Mouse (Mus musculus): Measurements from ENCODE around the gene Amh. TPM values are rescaled to one million over a fixed set of nuclear protein-coding genes. Genes with fewer than 3 reads are reported as not detected.
A peak's percentile ranks its signal among the peaks of the same experiment; 100 is the strongest.

The Amh gene
- polyA plus RNA-seq, 1 experiment from 2014 or later = 0.12 TPM

GRCm38 (mm10) chr10:80785963-80786362, 19.1 kb upstream of the Amh start:
- 90% methylated on average over 11 of the region's 11 CpGs for WGBS
- H3K4me3 ChIP-seq (ENCODE audit: control insufficient read depth in 1 of 2, insufficient read depth in 1 of 2, low read depth in 1 of 2, low read length in 2 of 2) = no peak overlapping the region
- peaks cover 0 to 5% of the 10 kb centered on the region in 2 experiments; a peak in 2 of 4 replicates for H3K4me1 ChIP-seq (ENCODE audit: control insufficient read depth in 2 of 2, insufficient read depth in 2 of 2, low read length in 2 of 2)
- H3K4me2 ChIP-seq (ENCODE audit: low read length) = no peak overlapping the region
- H3K36me3 ChIP-seq (ENCODE audit: control insufficient read depth, insufficient read depth, low read length) = peaks cover 99% of the 10 kb centered on the region
- no peak overlapping the region for H3K27ac ChIP-seq (replicated peaks in 1 of 2; ENCODE audit: control insufficient read depth in 1 of 2, insufficient read depth in 1 of 2, low read depth in 2 of 2, low read length in 2 of 2)
- H3K9ac ChIP-seq (ENCODE audit: low read length) = no peak overlapping the region
- no peaks in the 10 kb centered on the region for H3K9me3 ChIP-seq (ENCODE audit: control insufficient read depth, low read length)
- ATAC-seq (ENCODE audit: insufficient number of reproducible peaks, insufficient read depth, low FRiP score, low read depth) = no peak
- no peaks in the 10 kb centered on the region for H3K27me3 ChIP-seq (ENCODE audit: control insufficient read depth, insufficient read depth, low read length)

- Histone ChIP-seq H3K9me3 (ENCODE audit: control insufficient read depth, low read length) (no peaks in the 10 kb centered on the region), H3K4me1 (ENCODE audit: control insufficient read depth in 2 of 2, insufficient read depth in 2 of 2, low read length in 2 of 2) (peaks cover 10 to 19% of the 10 kb centered on the region in 2 experiments), H3K9ac (ENCODE audit: low read length) (no peak overlapping the region), H3K36me3 (ENCODE audit: control insufficient read depth, insufficient read depth, low read length) (peaks cover 99% of the 10 kb centered on the region), H3K27me3 (ENCODE audit: control insufficient read depth, insufficient read depth, low read length) (no peaks in the 10 kb centered on the region), H3K4me3 (ENCODE audit: control insufficient read depth in 1 of 2, insufficient read depth in 1 of 2, low read depth in 1 of 2, low read length in 2 of 2) (no peak overlapping the region), H3K27ac (replicated peaks in 1 of 2; ENCODE audit: control insufficient read depth in 1 of 2, insufficient read depth in 1 of 2, low read depth in 2 of 2, low read length in 2 of 2) (no peak overlapping the region), H3K4me2 (ENCODE audit: low read length) (no peak overlapping the region)
- no peak for ATAC-seq (ENCODE audit: insufficient number of reproducible peaks, insufficient read depth, low FRiP score, low read depth)
- 76% methylated on average over 2 of the region's 2 CpGs for WGBS
These were observed 17.5 kb upstream of the Amh start for GRCm38 (mm10) chr10:80787517-80787916.

GRCm38 (mm10) chr10:80790761-80791404, 14.2 kb upstream of the Amh start:
- WGBS = 71% methylated on average over 19 of the region's 19 CpGs
- H3K4me2 ChIP-seq (ENCODE audit: low read length) = no peak overlapping the region
- H3K9ac ChIP-seq (ENCODE audit: low read length) = peak overlapping the region; percentile 13; the same call in 1 of the 2 replicates
- H3K36me3 ChIP-seq (ENCODE audit: control insufficient read depth, insufficient read depth, low read length) = peaks cover 99% of the 10 kb centered on the region
- ATAC-seq (ENCODE audit: insufficient number of reproducible peaks, insufficient read depth, low FRiP score, low read depth) = no peak
- H3K4me3 ChIP-seq (ENCODE audit: control insufficient read depth in 1 of 2, insufficient read depth in 1 of 2, low read depth in 1 of 2, low read length in 2 of 2) = no peak overlapping the region
- peak overlapping the region; percentile 34 to 68; a peak in 3 of 4 replicates for H3K27ac ChIP-seq (replicated peaks in 1 of 2; ENCODE audit: control insufficient read depth in 1 of 2, insufficient read depth in 1 of 2, low read depth in 2 of 2, low read length in 2 of 2)
- H3K27me3 ChIP-seq (ENCODE audit: control insufficient read depth, insufficient read depth, low read length) = no peaks in the 10 kb centered on the region
- H3K9me3 ChIP-seq (ENCODE audit: control insufficient read depth, low read length) = no peaks in the 10 kb centered on the region
- H3K4me1 ChIP-seq (ENCODE audit: control insufficient read depth in 2 of 2, insufficient read depth in 2 of 2, low read length in 2 of 2) = peaks cover 10 to 19% of the 10 kb centered on the region in 2 experiments

- peak overlapping the region; percentile 41; the same call in 1 of the 2 replicates for H3K9ac ChIP-seq (ENCODE audit: low read length)
- peak overlapping the region; percentile 40 to 68; a peak in 3 of 4 replicates for H3K27ac ChIP-seq (replicated peaks in 1 of 2; ENCODE audit: control insufficient read depth in 1 of 2, insufficient read depth in 1 of 2, low read depth in 2 of 2, low read length in 2 of 2)
- 45% methylated on average over 33 of the region's 33 CpGs for WGBS
- peak; percentile 23 for ATAC-seq (ENCODE audit: insufficient number of reproducible peaks, insufficient read depth, low FRiP score, low read depth)
- no peak overlapping the region for H3K4me2 ChIP-seq (ENCODE audit: low read length)
- peaks cover 10 to 23% of the 10 kb centered on the region in 2 experiments for H3K4me1 ChIP-seq (ENCODE audit: control insufficient read depth in 2 of 2, insufficient read depth in 2 of 2, low read length in 2 of 2)
- no peaks in the 10 kb centered on the region for H3K9me3 ChIP-seq (ENCODE audit: control insufficient read depth, low read length)
- no peak overlapping the region for H3K4me3 ChIP-seq (ENCODE audit: control insufficient read depth in 1 of 2, insufficient read depth in 1 of 2, low read depth in 1 of 2, low read length in 2 of 2)
- no peaks in the 10 kb centered on the region for H3K27me3 ChIP-seq (ENCODE audit: control insufficient read depth, insufficient read depth, low read length)
- H3K36me3 ChIP-seq (ENCODE audit: control insufficient read depth, insufficient read depth, low read length) = peaks cover 99% of the 10 kb centered on the region
These were observed 13.4 kb upstream of the Amh start for GRCm38 (mm10) chr10:80791476-80792174.

GRCm38 (mm10) chr10:80792175-80793032, 12.6 kb upstream of the Amh start:
- H3K9me3 ChIP-seq (ENCODE audit: control insufficient read depth, low read length) = no peaks in the 10 kb centered on the region
- peaks cover 10 to 29% of the 10 kb centered on the region in 2 experiments for H3K4me1 ChIP-seq (ENCODE audit: control insufficient read depth in 2 of 2, insufficient read depth in 2 of 2, low read length in 2 of 2)
- peaks cover 96% of the 10 kb centered on the region for H3K36me3 ChIP-seq (ENCODE audit: control insufficient read depth, insufficient read depth, low read length)
- no peak overlapping the region for H3K4me2 ChIP-seq (ENCODE audit: low read length)
- no peak for ATAC-seq (ENCODE audit: insufficient number of reproducible peaks, insufficient read depth, low FRiP score, low read depth)
- H3K4me3 ChIP-seq (ENCODE audit: control insufficient read depth in 1 of 2, insufficient read depth in 1 of 2, low read depth in 1 of 2, low read length in 2 of 2) = no peak overlapping the region
- H3K27ac ChIP-seq (replicated peaks in 1 of 2; ENCODE audit: control insufficient read depth in 1 of 2, insufficient read depth in 1 of 2, low read depth in 2 of 2, low read length in 2 of 2) = peak overlapping the region; percentile 40 to 68; a peak in 2 of 4 replicates
- WGBS = 78% methylated on average over 41 of the region's 41 CpGs
- H3K9ac ChIP-seq (ENCODE audit: low read length) = peak overlapping the region; percentile 41; the same call in 1 of the 2 replicates
- H3K27me3 ChIP-seq (ENCODE audit: control insufficient read depth, insufficient read depth, low read length) = no peaks in the 10 kb centered on the region

GRCm38 (mm10) chr10:80793033-80793784, 11.8 kb upstream of the Amh start:
- peaks cover 88% of the 10 kb centered on the region for H3K36me3 ChIP-seq (ENCODE audit: control insufficient read depth, insufficient read depth, low read length)
- no peak overlapping the region for H3K9ac ChIP-seq (ENCODE audit: low read length)
- no peak overlapping the region for H3K4me2 ChIP-seq (ENCODE audit: low read length)
- WGBS = 89% methylated on average over 13 of the region's 13 CpGs
- H3K9me3 ChIP-seq (ENCODE audit: control insufficient read depth, low read length) = no peaks in the 10 kb centered on the region
- H3K4me1 ChIP-seq (ENCODE audit: control insufficient read depth in 2 of 2, insufficient read depth in 2 of 2, low read length in 2 of 2) = peaks cover 10 to 29% of the 10 kb centered on the region in 2 experiments
- H3K4me3 ChIP-seq (ENCODE audit: control insufficient read depth in 1 of 2, insufficient read depth in 1 of 2, low read depth in 1 of 2, low read length in 2 of 2) = no peak overlapping the region
- no peaks in the 10 kb centered on the region for H3K27me3 ChIP-seq (ENCODE audit: control insufficient read depth, insufficient read depth, low read length)
- H3K27ac ChIP-seq (replicated peaks in 1 of 2; ENCODE audit: control insufficient read depth in 1 of 2, insufficient read depth in 1 of 2, low read depth in 2 of 2, low read length in 2 of 2) = no peak overlapping the region
- no peak for ATAC-seq (ENCODE audit: insufficient number of reproducible peaks, insufficient read depth, low FRiP score, low read depth)

GRCm38 (mm10) chr10:80793803-80794202, 11.2 kb upstream of the Amh start:
- Histone ChIP-seq H3K36me3 (ENCODE audit: control insufficient read depth, insufficient read depth, low read length) (peaks cover 82% of the 10 kb centered on the region), H3K4me1 (ENCODE audit: control insufficient read depth in 2 of 2, insufficient read depth in 2 of 2, low read length in 2 of 2) (peaks cover 10 to 29% of the 10 kb centered on the region in 2 experiments), H3K4me3 (ENCODE audit: control insufficient read depth in 1 of 2, insufficient read depth in 1 of 2, low read depth in 1 of 2, low read length in 2 of 2) (no peak overlapping the region), H3K27ac (replicated peaks in 1 of 2; ENCODE audit: control insufficient read depth in 1 of 2, insufficient read depth in 1 of 2, low read depth in 2 of 2, low read length in 2 of 2) (no peak overlapping the region), H3K27me3 (ENCODE audit: control insufficient read depth, insufficient read depth, low read length) (no peaks in the 10 kb centered on the region), H3K9me3 (ENCODE audit: control insufficient read depth, low read length) (no peaks in the 10 kb centered on the region), H3K4me2 (ENCODE audit: low read length) (no peak overlapping the region), H3K9ac (ENCODE audit: low read length) (no peak overlapping the region)
- WGBS = 76% methylated on average over 4 of the region's 4 CpGs
- no peak for ATAC-seq (ENCODE audit: insufficient number of reproducible peaks, insufficient read depth, low FRiP score, low read depth)
